Mouse (Mus musculus) CH12.LX (cell line): ENCODE data around the gene Lmnb2.

Experiments
- MAZ ChIP-seq: IDR thresholded peaks from 2 replicates; pipeline ENCODE4 v1.6.1; 2012; ENCODE audit warnings: low read depth, mild to moderate bottlenecking, inconsistent platforms, low read length, improper control_type of control experiment, moderate library complexity
- MEF2A ChIP-seq: IDR thresholded peaks from 2 replicates; pipeline ENCODE4 v1.6.1; 2014; ENCODE audit warnings: low read depth, mild to moderate bottlenecking, inconsistent platforms, low read length, improper control_type of control experiment, borderline replicate concordance
- NRF1 ChIP-seq: IDR thresholded peaks from 2 replicates; pipeline ENCODE4 v1.6.1; 2014; ENCODE audit warnings: low read depth, mild to moderate bottlenecking, inconsistent platforms, low read length, improper control_type of control experiment, moderate library complexity
- POLR2A ChIP-seq: IDR thresholded peaks from 2 replicates; pipeline ENCODE4 v1.6.1; 2011; ENCODE audit warnings: low read depth, mild to moderate bottlenecking, improper control_type of control experiment, low read length
- POLR2AphosphoS2 ChIP-seq: IDR thresholded peaks from 2 replicates; pipeline ENCODE4 v1.6.1; 2011; ENCODE audit warnings: low read depth, low read length, improper control_type of control experiment

DNA sequence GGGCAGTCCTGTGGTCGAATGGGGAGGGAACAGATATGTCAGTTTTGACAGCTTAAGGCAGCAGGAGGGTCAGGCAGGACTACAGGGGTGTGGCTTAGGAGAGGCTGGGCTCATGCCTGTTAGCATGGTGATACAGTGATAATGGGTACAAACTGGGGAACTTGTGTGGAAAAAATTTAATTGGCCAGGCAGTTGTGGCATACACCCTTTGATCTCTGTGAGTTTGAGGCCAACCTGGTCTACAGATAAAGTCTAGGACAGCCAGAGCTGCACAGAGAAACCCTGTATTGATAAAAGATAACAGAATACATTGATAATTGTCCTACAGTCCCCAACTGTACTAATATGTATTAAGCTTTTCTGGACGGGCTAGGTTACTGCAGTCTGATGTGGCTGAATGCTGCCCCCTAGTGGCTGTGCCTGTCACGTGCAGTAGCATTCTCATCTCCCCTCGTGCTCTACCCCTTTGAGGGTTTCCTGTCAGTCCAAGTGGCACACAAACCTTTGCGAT lies 37.9 kb downstream of the Lmnb2 start:
- no peak for TF ChIP-seq NRF1
- TF ChIP-seq POLR2AphosphoS2, result no peak
- TF ChIP-seq POLR2A, result no peak
- TF ChIP-seq MEF2A, result no peak
- no peak for TF ChIP-seq MAZ
